Mouse (Mus musculus): ENCODE measurements around the gene Ap2b1.

Ap2b1 gene

DNA sequence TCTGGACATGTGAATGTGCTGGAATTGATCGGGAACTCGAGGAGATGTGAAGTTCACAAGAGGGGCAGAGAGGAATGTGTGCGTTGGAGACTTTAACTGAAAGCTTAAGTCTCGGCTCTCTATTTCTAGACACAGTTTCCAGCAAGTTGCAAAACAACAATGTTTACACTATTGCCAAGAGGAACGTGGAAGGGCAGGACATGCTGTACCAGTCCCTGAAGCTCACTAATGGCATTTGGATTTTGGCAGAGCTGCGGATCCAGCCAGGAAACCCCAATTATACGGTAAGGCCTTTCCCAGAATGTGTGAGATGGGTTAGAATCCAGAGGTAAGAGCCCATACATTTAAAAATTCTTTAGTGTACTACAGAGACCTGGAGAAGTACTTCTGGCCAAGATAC, 98.8 kb downstream of the Ap2b1 start:
- DNase-seq (ENCODE audit: low read depth) = no peak

DNA sequence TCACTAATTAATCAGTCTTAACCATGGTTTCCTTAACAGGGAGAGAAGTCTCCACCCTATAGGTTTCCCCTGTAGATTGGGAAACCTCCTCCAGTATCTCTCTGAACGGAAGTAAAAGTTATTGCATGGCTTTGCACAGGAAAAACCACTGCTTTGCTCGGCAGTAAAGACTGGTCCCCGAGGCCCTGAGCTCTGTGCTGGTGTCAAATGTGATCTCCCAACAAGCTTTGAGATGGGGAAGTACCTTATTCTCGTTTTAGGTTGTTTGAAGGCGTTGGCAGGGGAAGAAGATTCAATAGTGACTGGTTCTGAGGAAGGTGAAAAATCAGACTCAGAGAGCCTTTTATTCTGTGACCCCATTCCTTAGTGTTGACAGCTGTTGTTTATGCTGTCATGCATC, 99.9 kb downstream of the Ap2b1 start:
- no peak for DNase-seq (ENCODE audit: low read depth)

DNA sequence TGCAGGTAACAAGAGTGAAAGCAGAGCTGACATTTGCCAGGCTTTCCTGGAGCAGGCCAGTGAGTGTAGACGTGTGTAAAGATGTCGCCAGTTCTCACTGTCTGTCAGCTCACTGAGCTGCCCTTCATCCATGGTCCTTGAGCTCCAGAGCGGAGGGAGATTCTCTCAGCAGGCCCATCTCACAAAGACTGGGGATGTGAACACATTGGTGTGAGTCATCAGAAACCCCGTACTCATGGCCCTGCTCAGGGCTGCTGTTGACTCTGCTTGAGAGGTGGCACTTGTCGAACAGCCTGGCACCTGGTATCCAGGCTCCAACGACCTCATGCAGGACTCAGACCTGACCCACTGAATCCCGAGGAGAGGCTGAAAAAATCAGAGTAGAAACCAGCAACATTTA, 105.0 kb downstream of the Ap2b1 start:
- no peak for DNase-seq (ENCODE audit: low read depth)

DNA sequence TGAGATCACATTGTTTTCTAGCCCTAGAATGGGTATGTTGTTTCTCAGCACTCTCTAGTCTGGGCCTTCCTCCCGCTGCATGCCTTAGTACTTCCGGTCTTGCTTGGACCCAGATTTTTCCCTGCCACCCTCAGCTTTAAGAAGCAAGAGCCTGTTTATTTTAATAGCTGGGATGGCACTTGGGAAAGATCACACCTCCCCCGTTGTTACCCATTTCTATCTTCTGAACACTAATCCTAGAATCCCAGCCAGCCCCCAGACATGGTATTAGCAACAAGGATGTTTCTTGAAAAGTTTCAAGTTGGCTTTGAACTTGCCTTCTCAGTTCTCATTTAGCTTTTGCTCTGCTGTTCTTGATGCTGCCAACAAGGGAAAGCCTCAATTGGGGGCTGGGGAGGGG, 107.6 kb downstream of the Ap2b1 start:
- DNase-seq (ENCODE audit: low read depth) = no peak

DNA sequence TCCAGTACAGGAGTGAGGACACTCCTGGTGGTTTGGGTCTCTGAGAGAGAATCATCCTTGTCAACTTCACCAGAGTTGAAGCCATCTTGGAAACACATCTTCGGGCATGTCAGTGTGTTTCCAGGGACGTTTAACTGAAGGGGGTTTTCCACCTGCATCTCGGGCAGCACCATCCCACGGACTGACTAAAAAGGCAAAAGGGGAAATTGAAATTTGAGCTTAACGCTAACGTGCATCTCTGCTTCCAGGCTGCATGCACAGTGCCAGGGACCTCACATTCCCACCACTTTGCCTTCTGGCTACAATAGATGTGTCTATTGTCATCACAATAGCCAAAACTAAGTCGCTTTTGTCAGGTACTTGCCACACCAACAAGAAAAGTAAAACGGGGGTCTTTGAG, 109.4 kb downstream of the Ap2b1 start:
- no peak for DNase-seq (ENCODE audit: low read depth)

DNA sequence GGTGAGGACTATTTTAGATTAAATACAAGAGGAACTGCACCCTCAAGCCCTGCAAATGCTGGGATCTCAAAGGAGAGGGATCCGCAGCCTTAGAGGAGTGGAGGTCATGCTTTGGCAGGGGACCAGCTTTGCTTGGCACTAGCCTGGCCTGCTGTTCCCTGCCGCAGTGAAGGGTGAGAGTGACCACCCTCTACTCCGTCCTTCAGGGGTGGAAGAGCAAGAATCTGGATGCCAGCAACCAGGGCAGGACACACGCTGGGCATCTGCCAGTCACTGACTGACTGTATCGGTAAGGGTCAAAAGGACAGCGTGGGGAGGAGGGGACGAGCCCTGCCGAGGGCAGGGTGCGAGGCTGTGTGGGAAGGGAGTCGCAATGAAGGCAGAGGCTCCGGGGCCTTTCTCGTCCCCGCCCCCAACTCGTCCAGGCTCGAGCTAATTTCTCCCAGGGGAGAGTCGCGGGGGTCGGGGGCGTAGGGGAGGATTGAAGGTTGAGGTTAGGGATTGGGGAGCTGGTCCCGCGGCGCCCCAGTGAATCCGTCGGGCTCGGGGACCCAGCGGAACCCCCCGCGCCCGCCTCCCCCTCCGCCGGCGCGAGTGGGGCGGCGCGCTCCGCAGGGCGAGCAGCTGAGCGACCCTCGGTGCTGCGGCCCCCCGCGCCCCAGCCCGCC, 110.4 kb downstream of the Ap2b1 start, which contains the start of gene Rasl10b:
Gene Rasl10b (plus strand): TSS at position 51 of the 668 bp plus-strand sequence.
- peak; percentile 32 for DNase-seq (ENCODE audit: low read depth)

DNA sequence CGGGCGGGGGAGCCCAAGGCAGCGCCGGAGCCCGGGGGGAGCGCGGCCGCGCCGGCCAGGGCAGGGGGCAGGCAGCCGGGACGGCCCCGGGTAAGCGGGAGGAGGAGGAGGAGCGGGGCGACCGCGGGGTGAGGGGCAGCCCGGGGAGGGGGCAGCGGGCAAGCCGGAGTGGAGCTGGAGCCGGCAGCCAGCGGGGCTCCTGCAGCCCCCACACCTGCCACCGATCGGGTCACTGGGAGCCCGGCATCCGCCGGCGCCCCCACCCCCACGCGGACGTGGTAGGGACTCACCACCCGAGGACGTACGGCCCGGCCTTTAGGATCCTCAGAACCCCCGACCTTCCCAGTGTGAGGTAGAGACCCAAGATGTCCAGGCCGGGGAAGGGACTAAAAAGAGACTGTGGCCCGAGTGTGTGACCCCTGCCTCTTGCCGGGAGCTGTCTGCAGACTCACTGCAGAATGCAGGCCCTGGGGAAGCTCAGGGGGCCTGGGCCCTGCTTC, 111.0 kb downstream of the Ap2b1 start:
- no peak for DNase-seq (ENCODE audit: low read depth)

DNA sequence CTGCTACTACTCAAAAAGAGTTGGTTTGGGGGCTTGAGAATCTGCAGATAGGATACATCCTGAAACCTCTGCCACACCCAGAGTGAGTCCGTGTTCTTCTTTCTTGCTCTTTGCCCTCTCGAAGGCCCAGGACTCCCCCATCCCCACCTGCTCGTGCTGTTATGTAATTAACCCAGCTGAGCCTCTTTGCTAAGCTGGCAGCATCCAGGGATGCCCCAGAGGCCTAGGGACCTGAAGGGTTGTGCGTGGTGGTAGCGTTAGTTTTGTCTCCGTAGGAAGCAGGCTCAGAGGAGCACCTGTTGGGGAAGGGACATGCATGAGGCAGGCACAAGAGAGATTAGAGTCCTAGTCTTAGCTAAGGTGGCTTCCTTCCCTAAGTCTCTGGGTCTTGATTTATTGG, 111.7 kb downstream of the Ap2b1 start:
- no peak for DNase-seq (ENCODE audit: low read depth)

DNA sequence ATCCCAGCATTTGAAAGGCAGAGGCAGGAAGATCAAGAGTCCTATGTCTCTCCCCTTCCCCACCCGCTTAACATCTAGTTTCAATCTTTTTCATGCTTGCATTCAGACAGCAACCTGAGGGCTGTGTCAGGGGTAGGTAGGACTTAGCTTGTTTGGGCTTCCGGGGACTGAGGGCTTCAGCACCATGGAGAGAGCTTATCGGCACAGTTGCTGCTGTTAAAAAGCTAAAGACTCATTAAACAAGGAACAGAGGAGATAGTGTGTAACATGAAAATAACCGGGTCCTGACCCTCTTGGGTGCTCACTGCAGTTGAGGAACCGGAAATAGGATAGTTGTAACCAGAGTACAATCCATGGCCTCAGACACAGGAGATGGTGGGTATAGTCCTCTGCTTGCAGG, 118.3 kb downstream of the Ap2b1 start:
- DNase-seq (ENCODE audit: low read depth) = peak; percentile 81

DNA sequence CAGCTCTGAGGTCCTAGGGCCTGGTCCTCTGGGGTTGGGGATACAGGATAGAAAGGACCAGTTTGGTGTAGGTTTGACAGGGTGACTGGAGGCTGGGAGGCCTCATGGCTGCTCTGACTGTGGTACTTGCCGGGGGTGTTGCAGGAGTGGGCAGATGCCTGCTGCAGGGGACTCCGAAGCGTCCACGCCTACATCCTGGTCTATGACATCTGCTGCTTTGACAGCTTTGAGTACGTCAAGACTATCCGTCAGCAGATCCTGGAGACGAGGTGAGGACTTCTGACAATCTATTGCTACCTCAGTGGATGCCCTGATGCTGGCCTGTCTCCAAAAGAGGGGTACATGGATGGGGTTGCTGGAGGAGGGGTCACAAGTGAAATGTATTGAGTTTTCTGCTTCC, 118.9 kb downstream of the Ap2b1 start:
- no peak for DNase-seq (ENCODE audit: low read depth)

DNA sequence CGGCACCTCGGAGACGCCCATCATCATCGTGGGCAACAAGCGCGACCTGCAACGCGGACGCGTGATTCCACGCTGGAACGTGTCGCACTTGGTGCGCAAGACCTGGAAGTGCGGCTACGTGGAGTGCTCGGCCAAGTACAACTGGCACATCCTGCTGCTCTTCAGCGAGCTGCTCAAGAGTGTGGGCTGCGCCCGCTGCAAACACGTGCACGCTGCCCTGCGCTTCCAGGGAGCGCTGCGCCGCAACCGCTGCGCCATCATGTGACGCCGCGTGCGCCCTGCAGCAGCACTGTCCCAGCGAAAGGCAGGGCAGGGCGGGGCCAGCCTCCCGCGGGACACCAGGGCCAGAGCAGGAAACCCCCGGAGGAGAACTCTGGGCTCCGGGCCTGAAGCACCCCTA, 119.7 kb downstream of the Ap2b1 start:
- DNase-seq (ENCODE audit: low read depth) = no peak

DNA sequence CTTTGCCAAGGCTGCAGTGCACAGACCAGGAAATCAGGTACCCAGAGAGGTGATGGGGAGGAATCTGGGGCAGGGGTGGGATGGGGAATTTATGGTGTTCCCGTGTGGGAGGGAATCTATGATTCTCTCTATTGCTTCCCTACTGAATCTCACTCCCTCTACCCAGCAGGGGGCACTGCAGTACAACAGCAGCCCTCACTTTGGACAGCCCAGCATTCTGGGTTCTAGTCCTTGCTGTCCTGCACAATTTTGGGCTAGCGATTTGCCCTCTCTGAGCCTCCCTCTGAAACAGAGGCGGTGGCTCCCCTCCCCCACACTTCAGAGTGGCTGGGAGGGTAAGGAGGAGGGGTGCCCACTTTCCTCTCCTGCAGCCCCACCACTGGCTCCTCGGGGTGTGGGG, 121.5 kb downstream of the Ap2b1 start:
- no peak for DNase-seq (ENCODE audit: low read depth)

DNA sequence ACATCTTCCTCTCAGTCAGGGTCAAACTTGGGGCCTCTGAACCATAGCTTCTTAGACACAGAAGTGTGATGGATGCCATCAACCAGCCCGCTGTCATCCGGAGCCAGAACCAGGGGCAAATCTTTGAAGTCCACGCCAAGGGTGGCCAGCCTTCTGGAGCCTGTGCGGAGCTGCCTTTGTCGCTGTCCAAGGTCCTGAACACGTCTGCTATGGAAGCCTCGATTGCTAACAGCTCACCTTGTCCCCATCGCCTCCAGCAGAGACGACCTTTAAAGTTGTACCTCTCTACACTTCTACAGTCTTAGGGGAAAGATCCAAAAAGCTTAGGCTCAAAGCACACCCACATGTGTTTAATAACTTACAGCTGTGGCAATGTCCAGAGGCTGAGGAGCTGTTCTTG, 122.5 kb downstream of the Ap2b1 start:
- DNase-seq (ENCODE audit: low read depth) = peak; percentile 87

DNA sequence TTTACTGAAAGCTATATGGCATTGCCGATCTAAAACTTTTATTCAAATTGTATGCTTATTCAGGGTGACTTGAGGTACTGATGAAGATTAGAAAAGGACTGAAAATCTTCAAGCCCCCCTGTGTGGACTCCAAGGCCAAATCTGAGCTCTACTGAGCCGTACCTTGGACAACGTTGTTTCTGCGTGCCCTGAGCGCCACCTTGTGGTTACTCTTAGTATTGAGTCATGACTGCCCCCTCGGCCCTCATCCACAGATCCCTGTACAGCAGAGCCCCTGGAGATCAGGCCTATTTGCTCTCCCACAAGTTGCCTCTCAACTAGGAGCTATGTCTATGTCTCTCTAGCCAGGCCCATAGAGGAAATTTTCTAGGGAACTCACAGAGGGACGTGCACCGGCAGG, 125.9 kb downstream of the Ap2b1 start:
- peak; percentile 88 for DNase-seq (ENCODE audit: low read depth)

DNA sequence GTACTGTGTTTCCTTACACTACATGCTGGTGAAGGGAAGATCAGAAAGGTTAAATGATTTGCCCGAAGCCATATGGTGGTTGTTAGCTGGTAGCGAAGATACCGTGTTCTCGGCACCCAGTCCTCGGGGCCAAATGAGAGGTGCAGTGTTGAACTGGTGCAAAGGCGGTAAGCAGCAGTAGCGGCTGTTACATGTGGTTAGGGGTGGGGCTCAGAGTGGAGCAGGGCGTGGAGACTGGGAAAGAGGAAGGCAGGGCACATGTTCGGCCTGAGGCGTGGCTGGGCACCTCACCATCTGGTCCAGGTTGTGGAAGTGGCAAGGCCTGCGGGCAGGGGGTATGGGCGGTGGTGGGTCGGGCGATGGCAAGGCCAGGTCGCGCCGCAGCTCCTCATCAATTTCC, 128.1 kb downstream of the Ap2b1 start:
- DNase-seq (ENCODE audit: low read depth) = no peak

DNA sequence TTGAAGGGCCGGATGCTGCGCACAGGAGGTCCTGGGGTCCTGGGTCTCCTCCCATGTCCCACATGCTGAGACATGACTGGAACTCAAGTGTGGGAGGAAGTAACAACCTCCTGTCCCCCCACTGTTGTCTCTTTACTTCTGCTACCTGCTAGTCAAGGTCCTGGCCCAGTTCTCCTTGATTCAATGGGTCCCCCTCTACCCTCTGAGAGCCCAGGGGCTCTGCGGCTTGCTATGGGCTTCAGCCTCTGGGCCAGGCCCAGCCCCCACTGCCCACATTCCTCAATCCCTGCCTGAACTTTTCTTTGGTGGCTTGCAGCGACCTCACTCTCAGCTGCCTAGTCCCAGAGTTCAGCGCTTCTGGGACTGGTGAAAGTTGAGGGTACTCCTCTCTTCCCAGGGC, 130.5 kb downstream of the Ap2b1 start, which contains the start of gene Gas2l2:
Gene Gas2l2 (minus strand): TSS at position 101 of the 400 bp plus-strand sequence.
- DNase-seq (ENCODE audit: low read depth) = no peak

DNA sequence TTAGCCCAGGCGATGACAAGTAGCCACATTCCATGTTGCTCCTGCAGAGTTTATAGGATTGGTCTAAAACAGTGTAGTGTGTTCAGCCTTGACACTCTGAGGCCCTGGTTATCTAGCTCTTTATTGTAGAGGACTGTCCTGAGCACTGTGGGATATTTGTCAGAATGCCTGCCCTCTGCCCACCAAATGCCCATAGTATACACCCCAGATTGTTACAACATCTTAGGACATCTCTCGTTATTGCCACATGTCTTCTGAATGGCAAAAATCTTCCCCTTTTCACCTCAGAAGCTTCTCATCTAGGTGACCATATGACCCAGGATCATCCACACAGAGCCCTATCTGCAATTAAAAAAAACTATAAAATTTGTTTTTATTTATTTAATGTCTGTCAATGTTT, 133.7 kb downstream of the Ap2b1 start:
- no peak for DNase-seq (ENCODE audit: low read depth)

DNA sequence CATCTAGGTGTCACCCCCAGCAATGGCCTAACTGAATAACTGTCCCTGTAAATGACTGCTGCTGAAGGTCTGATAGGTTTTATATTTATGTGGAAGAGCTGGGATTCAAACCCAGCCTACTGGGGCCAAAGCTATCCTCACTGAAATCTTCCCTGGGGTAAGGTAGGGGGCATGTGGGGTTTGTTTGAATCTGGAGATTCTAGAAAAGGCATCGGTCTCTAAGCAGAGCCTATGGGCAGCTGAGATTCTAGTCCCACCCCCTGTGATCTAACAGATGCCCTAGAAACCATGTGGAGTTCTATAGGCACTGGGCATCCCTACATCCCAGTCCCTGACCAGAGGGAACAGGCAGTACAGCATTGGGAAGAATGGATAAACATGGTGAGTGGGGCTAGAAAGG, 138.6 kb downstream of the Ap2b1 start, which contains the start of gene 1700020L24Rik:
Gene 1700020L24Rik (plus strand): TSS at position 301 of the 400 bp plus-strand sequence.
- no peak for DNase-seq (ENCODE audit: low read depth)

DNA sequence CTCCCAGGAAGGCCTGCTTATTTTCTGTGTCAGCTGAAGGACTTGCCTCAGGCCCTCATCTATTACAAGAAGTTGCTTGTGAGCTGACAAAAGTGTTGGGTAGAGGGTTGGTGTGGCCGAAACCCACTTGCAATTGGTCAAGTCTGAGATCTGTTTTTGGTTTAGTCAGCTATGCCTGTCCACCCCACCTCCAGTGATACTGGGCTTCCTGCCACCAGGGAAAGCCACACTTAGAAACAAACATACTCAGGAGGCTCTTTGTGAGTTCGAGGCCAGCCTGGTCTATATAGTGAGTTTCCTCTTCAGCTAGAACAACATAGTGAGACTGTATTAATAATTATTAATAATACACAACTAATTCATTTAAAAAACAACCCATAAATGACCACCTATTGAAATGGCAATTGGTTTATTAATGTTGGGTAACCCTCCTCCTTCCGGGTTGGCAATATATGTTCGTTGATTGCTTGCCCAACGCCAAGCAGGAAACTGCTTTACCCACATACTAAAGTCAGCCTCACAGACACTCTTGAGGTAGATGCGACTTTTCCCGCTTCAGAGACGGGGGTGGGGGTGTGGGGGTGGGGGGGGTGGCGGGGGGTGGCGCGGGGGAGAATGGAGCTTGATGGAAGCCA, 140.7 kb downstream of the Ap2b1 start:
- peak; percentile 57 for DNase-seq (ENCODE audit: low read depth)

DNA sequence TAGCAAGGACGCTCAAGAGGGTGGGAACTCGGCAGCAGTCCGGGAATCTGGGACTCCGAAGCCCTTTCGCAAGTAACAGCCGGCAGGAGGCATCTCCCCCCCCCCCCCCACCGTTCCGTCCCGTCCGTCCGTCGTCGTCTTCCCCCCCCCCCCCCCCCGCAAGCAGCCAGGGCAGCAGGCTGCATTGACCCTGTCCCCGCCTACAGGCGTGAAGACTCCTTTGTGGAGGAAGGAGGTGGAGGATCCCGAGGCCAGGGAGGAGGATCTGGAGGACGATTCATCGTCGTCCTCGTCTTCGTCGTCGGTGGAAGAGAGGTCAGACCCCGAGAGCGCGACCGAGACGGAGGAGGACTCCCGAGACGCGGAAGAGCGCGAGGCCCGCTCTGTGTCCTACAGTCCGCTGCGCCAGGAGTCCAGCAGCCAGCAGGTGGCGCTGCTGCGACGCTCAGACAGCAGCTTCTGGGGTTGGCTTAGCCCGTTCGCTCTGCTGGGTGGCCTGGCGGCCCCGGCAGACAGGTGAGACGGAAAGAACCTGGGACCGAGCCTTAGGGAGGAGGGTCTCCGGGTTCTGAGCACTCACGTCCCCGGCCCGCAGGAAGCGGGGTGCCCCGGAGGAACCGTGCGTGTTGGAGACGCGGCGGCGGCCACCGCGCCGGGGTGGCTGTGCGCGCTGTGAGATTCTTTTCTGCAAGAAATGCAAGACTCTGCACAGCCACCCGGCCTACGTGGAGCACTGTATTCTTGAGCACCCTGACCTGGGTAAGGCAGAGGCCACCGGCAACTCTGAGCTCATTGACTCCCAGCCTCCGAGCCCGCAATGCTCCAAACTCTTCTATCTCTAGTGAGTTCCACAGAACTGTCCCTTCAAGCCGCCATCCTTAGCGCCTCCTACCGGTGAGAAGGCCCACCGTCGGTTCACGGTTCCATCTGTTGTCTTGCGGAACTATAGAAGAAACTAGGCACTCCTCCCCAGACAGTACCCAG, 141.5 kb downstream of the Ap2b1 start:
- DNase-seq (ENCODE audit: low read depth) = peak; percentile 98

DNA sequence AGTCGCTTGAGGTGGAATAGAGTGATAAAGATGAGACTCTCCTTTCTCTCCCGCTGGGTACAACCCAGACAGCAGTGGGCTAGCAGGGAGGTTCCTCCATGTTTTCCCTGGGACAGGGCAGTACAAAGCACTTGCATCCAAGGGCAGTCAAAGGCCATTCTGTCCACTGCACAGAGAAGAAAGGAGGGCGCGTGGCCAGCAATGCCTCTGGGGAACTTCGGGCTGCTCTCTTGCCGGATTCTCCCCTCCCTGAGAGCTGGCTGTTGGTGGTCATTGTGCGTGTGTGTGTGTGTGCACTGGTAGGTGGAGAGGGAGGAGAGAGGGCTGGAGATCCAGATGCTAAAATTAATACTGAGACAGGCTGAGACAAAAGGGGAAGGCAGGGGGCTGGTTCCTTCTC, 142.4 kb downstream of the Ap2b1 start:
- DNase-seq (ENCODE audit: low read depth) = no peak

DNA sequence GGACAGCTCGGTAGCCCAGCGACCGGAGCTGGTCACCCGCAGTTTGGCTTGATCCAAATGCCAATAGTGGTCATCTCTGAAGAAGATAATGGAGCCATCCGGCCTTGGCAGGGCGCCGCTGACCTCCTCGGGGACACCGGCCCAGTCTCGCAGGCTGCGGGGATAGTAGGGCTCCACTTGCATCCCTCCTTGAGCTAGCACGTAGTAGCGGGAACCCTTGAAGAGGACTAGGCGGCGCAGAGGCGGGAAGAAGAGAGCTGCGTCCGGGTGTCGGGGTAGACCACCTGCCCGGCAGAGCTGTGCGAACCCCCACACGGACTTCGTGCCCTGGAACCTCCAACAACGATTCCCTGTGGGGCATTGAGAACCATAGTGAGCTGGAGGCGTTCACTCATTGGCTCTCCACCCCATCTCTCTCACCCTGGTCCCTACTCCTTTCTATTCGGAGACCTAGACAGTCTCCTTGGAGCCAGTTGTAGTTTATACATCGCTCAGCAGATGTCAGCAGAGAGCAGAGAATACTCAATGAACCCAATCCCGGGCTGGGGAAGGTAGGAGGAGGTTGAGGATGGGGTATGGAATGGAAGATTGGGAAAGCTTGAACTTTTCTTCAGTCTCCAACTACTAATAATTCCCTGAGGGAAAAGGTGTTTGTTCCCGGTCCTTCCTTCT, 143.9 kb downstream of the Ap2b1 start:
- DNase-seq (ENCODE audit: low read depth) = peak; percentile 90

All from NIH3T3 (cell line).